ENCODE assay signal across 9 mouse cellular contexts in the genomic region with DNA sequence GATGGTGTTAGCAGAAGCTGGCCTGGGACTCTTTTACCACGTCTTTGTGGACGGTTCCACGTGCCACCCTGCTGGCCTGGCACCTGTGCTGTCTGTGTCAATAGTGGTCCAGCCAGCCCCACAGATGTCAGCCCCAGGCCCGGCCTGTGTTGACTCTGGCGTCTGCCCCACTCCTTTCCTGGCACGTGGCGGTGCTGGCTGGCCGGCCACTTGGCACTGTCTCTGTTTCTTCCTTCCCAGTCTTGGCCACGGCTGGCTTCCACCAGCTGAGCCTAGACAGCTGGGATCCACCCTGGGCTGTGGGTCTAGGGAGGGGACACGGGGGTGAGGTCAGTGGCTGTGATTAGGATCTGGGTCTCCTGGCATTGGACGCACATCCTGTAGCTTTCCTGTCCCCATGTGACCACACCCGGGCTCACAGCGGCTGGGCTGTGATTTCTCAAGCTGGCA. TPM values are rescaled to one million over a fixed set of nuclear protein-coding genes. Genes with fewer than 3 reads are reported as not detected.
DNase-seq lines count a peak whose midpoint lies in the region; ATAC-seq and TF ChIP-seq lines count a peak whose summit lies in the region.
"Had no signal": no experiment of that assay in that cellular context is flagged by ENCODE, and none has a peak within 500 bp of the region (broad histone marks: within the 10 kb centered on the region; RNA-seq: fewer than 3 reads in every experiment).

No protein-coding gene starts in this region.

- H3K4me3 ChIP-seq in neural tube, embryonic 12.5 days: no peak overlapping the region
- no peak overlapping the region for H3K4me3 ChIP-seq in forebrain, postnatal 0 days (ENCODE audit: low read depth, low read length)

- intact Hi-C loops in heart, postnatal 25 days (cut with DNase I): no loop called here

- H3K4me1 ChIP-seq in neural tube, embryonic 12.5 days: peaks cover 67% of the 10 kb centered on the region
- H3K4me1 ChIP-seq in forebrain, postnatal 0 days (ENCODE audit: insufficient read depth): 0 out of 2 replicates have a peak, but pooled peaks cover 4% of the 10 kb centered on the region

- H3K27ac ChIP-seq in neural tube, embryonic 12.5 days: no peak overlapping the region
- 0 out of 2 replicates have a peak overlapping the region, but pooled peaks have one; percentile 15 for H3K27ac ChIP-seq in forebrain, postnatal 0 days (ENCODE audit: low read depth, low read length)

- no peak for TF ChIP-seq CTCF in forebrain, postnatal 0 days (IDR thresholded peaks at IDR 0.05; ENCODE audit: low read depth)

- H3K9me3 ChIP-seq in neural tube, embryonic 12.5 days: no peaks in the 10 kb centered on the region
- no peaks in the 10 kb centered on the region for H3K9me3 ChIP-seq in forebrain, postnatal 0 days (ENCODE audit: low read length)

- no peak for ATAC-seq in neural tube, embryonic 12.5 days (ENCODE audit: low FRiP score, low read depth)
- ATAC-seq in forebrain, postnatal 0 days: peak; percentile 75
- ATAC-seq in megakaryocyte, adult 5-6 weeks (ENCODE audit: poor library complexity, severe bottlenecking): peak; percentile 36
- no peak for ATAC-seq in erythroid progenitor cell, adult 5-6 weeks (replicated peaks; ENCODE audit: low FRiP score, poor library complexity, severe bottlenecking)

- H3K27me3 ChIP-seq in neural tube, embryonic 12.5 days (replicated peaks): no peaks in the 10 kb centered on the region
- H3K27me3 ChIP-seq in forebrain, postnatal 0 days (ENCODE audit: insufficient read depth, low read length): no peaks in the 10 kb centered on the region

- no peak for DNase-seq in neural tube, embryonic 10.5 days (ENCODE audit: extremely low spot score, low spot score)
- DNase-seq in forebrain, postnatal 0 days: peak; percentile 60
- peak; percentile 90 for DNase-seq in heart, postnatal 25 days (ENCODE audit: low spot score)
- peak; percentile 84 to 87 for DNase-seq in layer of hippocampus, postnatal 10 days (ENCODE audit: low spot score in 2 of 2)
- peak; percentile 80 for DNase-seq in urinary bladder, postnatal 14 days (ENCODE audit: low spot score)

- 66% methylated on average over 13 of the region's 13 CpGs for WGBS in neural tube, embryonic 12.5 days
- 42% methylated on average over 13 of the region's 13 CpGs for WGBS in forebrain, postnatal 0 days

- peaks cover 53% of the 10 kb centered on the region for H3K36me3 ChIP-seq in neural tube, embryonic 12.5 days
- peaks cover 13% of the 10 kb centered on the region; the same call in 1 of the 2 replicates for H3K36me3 ChIP-seq in forebrain, postnatal 0 days (ENCODE audit: insufficient read depth)

- H3K4me2 ChIP-seq in neural tube, embryonic 12.5 days (replicated peaks): no peak overlapping the region
- H3K4me2 ChIP-seq in forebrain, postnatal 0 days (ENCODE audit: low read depth): no peak overlapping the region

- H3K9ac ChIP-seq in neural tube, embryonic 12.5 days: peak overlapping the region; percentile 26; the same call in 1 of the 2 replicates
- H3K9ac ChIP-seq in forebrain, postnatal 0 days: no peak overlapping the region

RNA-seq across cellular contexts. Expression of a gene that starts 7.5 kb away (rescaled TPM):
- polyA plus RNA-seq in neural tube, embryonic 12.5 days (2016; fragmentation: Nextera tagmentation; extraction: Ambion mirVana): 4.9 and 7.7 TPM in 2 replicates
- total RNA-seq in forebrain, postnatal 0 days (2014; rRNA removed): 7.1 and 7.9 TPM in 2 replicates
- 1.0 and 2.1 TPM in 2 replicates for polyA plus RNA-seq in forebrain, postnatal 0 days (2015; fragmentation: Nextera tagmentation; extraction: Ambion mirVana)
- 1 to 10 TPM; 1.9 to 2.0 TPM for total RNA-seq in heart, postnatal 25 days (2021)
- 1 to 10 TPM; 5.5 to 8.4 TPM for total RNA-seq in layer of hippocampus, postnatal 10 days (2021)
- 36.7 and 38.7 TPM in 2 replicates for total RNA-seq in megakaryocyte, adult 5-6 weeks (2015)
- 59.2 and 67.8 TPM in 2 replicates for total RNA-seq in megakaryocyte, adult 5-6 weeks (2017)
- 4.2 and 9.7 TPM in 2 replicates for total RNA-seq in erythroid progenitor cell, adult 5-6 weeks (2015; ENCODE audit: low replicate concordance)
- total RNA-seq in erythroid progenitor cell, adult 5-6 weeks (2017; ENCODE audit: low replicate concordance): 4.8 and 8.6 TPM in 2 replicates

RNA-seq across cellular contexts. Expression of a gene that starts 13.3 kb away (rescaled TPM):
- 185 and 186 TPM in 2 replicates for polyA plus RNA-seq in neural tube, embryonic 12.5 days (2016; fragmentation: Nextera tagmentation; extraction: Ambion mirVana)
- 117 and 129 TPM in 2 replicates for total RNA-seq in forebrain, postnatal 0 days (2014; rRNA removed)
- 282 and 333 TPM in 2 replicates for polyA plus RNA-seq in forebrain, postnatal 0 days (2015; fragmentation: Nextera tagmentation; extraction: Ambion mirVana)
- total RNA-seq in heart, postnatal 25 days (2021): 10 to 100 TPM; 81.1 to 82.9 TPM
- 100 to 1,000 TPM; 380 to 386 TPM for total RNA-seq in layer of hippocampus, postnatal 10 days (2021)
- 118 and 121 TPM in 2 replicates for total RNA-seq in megakaryocyte, adult 5-6 weeks (2015)
- 92.1 and 134 TPM in 2 replicates for total RNA-seq in megakaryocyte, adult 5-6 weeks (2017)
- total RNA-seq in erythroid progenitor cell, adult 5-6 weeks (2015; ENCODE audit: low replicate concordance): 60.2 and 65.4 TPM in 2 replicates
- total RNA-seq in erythroid progenitor cell, adult 5-6 weeks (2017; ENCODE audit: low replicate concordance): 37.4 and 45.8 TPM in 2 replicates

RNA-seq across cellular contexts. Expression of a gene that starts 17.5 kb away (rescaled TPM):
- 1.1 and 1.3 TPM in 2 replicates for polyA plus RNA-seq in neural tube, embryonic 12.5 days (2016; fragmentation: Nextera tagmentation; extraction: Ambion mirVana)
- total RNA-seq in forebrain, postnatal 0 days (2014; rRNA removed): 4.2 and 5.4 TPM in 2 replicates
- polyA plus RNA-seq in forebrain, postnatal 0 days (2015; fragmentation: Nextera tagmentation; extraction: Ambion mirVana): 3.4 and 3.6 TPM in 2 replicates
- total RNA-seq in heart, postnatal 25 days (2021): under 1 TPM; 0.14 to 0.18 TPM
- total RNA-seq in layer of hippocampus, postnatal 10 days (2021): 1 to 10 TPM; 7.5 TPM
- total RNA-seq in megakaryocyte, adult 5-6 weeks (2015): 0.18 and 0.29 TPM in 2 replicates
- total RNA-seq in megakaryocyte, adult 5-6 weeks (2017): 0.26 and 0.77 TPM in 2 replicates
- not detected in 2 replicates for total RNA-seq in erythroid progenitor cell, adult 5-6 weeks (2015; ENCODE audit: low replicate concordance)
- total RNA-seq in erythroid progenitor cell, adult 5-6 weeks (2017; ENCODE audit: low replicate concordance): not detected in 2 replicates

RNA-seq across cellular contexts. Expression of a gene that starts 23.6 kb away (rescaled TPM):
- polyA plus RNA-seq in neural tube, embryonic 12.5 days (2016; fragmentation: Nextera tagmentation; extraction: Ambion mirVana): 28.4 and 40.5 TPM in 2 replicates
- not detected in 2 replicates for total RNA-seq in forebrain, postnatal 0 days (2014; rRNA removed)
- 34.4 and 39.2 TPM in 2 replicates for polyA plus RNA-seq in forebrain, postnatal 0 days (2015; fragmentation: Nextera tagmentation; extraction: Ambion mirVana)
- total RNA-seq in heart, postnatal 25 days (2021): not detected
- not detected for total RNA-seq in layer of hippocampus, postnatal 10 days (2021)
- not detected in 2 replicates for total RNA-seq in megakaryocyte, adult 5-6 weeks (2015)
- total RNA-seq in megakaryocyte, adult 5-6 weeks (2017): not detected in 2 replicates
- total RNA-seq in erythroid progenitor cell, adult 5-6 weeks (2015; ENCODE audit: low replicate concordance): not detected in 2 replicates
- total RNA-seq in erythroid progenitor cell, adult 5-6 weeks (2017; ENCODE audit: low replicate concordance): 22.8 TPM in 1 of 2 replicates, not detected in the other
- total RNA-seq: left cerebral cortex, adult 18-20 months had no signal

RNA-seq across cellular contexts. Expression of a gene that starts 25.6 kb away (rescaled TPM):
- polyA plus RNA-seq in neural tube, embryonic 12.5 days (2016; fragmentation: Nextera tagmentation; extraction: Ambion mirVana): 60.5 and 62.6 TPM in 2 replicates
- total RNA-seq in forebrain, postnatal 0 days (2014; rRNA removed): 47.0 and 60.9 TPM in 2 replicates
- polyA plus RNA-seq in forebrain, postnatal 0 days (2015; fragmentation: Nextera tagmentation; extraction: Ambion mirVana): 46.1 and 56.0 TPM in 2 replicates
- 10 to 100 TPM; 49.2 to 50.7 TPM for total RNA-seq in heart, postnatal 25 days (2021)
- total RNA-seq in layer of hippocampus, postnatal 10 days (2021): 10 to 100 TPM; 55.7 to 56.2 TPM
- 12.0 and 13.6 TPM in 2 replicates for total RNA-seq in megakaryocyte, adult 5-6 weeks (2015)
- 17.5 and 18.0 TPM in 2 replicates for total RNA-seq in megakaryocyte, adult 5-6 weeks (2017)
- total RNA-seq in erythroid progenitor cell, adult 5-6 weeks (2015; ENCODE audit: low replicate concordance): 5.9 and 17.7 TPM in 2 replicates
- total RNA-seq in erythroid progenitor cell, adult 5-6 weeks (2017; ENCODE audit: low replicate concordance): 8.0 and 9.1 TPM in 2 replicates

Comparison
In these comparisons a context has a peak if more than half of its experiments do, and no peak if none do; other contexts are left out.
1. ATAC-seq: peak in forebrain, postnatal 0 days (single experiment) and megakaryocyte, adult 5-6 weeks (single experiment); none in neural tube, embryonic 12.5 days (single experiment) and erythroid progenitor cell, adult 5-6 weeks (single experiment).